Mouse (Mus musculus) embryo, embryonic 11.5 days (tissue): ENCODE results near the gene Acadvl.
"Not testable (repeated sequence)": the region's sequence is repeated elsewhere in the genome, so short reads cannot be mapped to it uniquely, and the experiment has no call there.

Source experiments
- DNase-seq: peaks from one replicate; pipeline ENCODE4 v3.0.0-alpha.2; 2012; ENCODE audit warnings: low read depth, low spot score

Acadvl gene

GRCm38 (mm10) chr11:70027397-70027796 is 12.2 kb upstream of the Acadvl start:
- DNase-seq, result no peak

- DNase-seq, result no peak
Observed at GRCm38 (mm10) chr11:70026689-70027088, 11.5 kb upstream of the Acadvl start.

- DNase-seq, result no peak
Observed at GRCm38 (mm10) chr11:70024151-70024514, 8.9 kb upstream of the Acadvl start.

GRCm38 (mm10) chr11:70023481-70024150 is 8.4 kb upstream of the Acadvl start:
- DNase-seq, result no peak

- DNase-seq, result peak; percentile 97
Observed at GRCm38 (mm10) chr11:70021264-70022132, 6.3 kb upstream of the Acadvl start.

- no peak for DNase-seq
Observed at GRCm38 (mm10) chr11:70020731-70021263, 5.6 kb upstream of the Acadvl start.

GRCm38 (mm10) chr11:70020022-70020631 is 4.9 kb upstream of the Acadvl start:
- DNase-seq, result no peak

GRCm38 (mm10) chr11:70019495-70020021 is 4.3 kb upstream of the Acadvl start:
- no peak for DNase-seq

- no peak for DNase-seq
Observed at GRCm38 (mm10) chr11:70018131-70018990, 3.1 kb upstream of the Acadvl start.

GRCm38 (mm10) chr11:70017199-70017767 is 2.1 kb upstream of the Acadvl start:
- DNase-seq, result no peak

GRCm38 (mm10) chr11:70016669-70017068 is 1.5 kb upstream of the Acadvl start, which contains the start of gene Dlg4:
Gene Dlg4, plus strand, starts transcription at chr11:70016942.
- no peak for DNase-seq

GRCm38 (mm10) chr11:70016177-70016576 is 966 bp upstream of the Acadvl start:
- DNase-seq, result not testable (repeated sequence)

GRCm38 (mm10) chr11:70015677-70016076 is 466 bp upstream of the Acadvl start:
- no peak for DNase-seq

- DNase-seq, result no peak
Observed at GRCm38 (mm10) chr11:70014051-70014450, 1.2 kb downstream of the Acadvl start.

GRCm38 (mm10) chr11:70013408-70013807 is 1.8 kb downstream of the Acadvl start:
- DNase-seq, result no peak

- DNase-seq, result no peak
Observed at GRCm38 (mm10) chr11:70012931-70013330, 2.3 kb downstream of the Acadvl start.

GRCm38 (mm10) chr11:70010961-70011360 is 4.2 kb downstream of the Acadvl start:
- DNase-seq, result no peak

- DNase-seq, result no peak
Observed at GRCm38 (mm10) chr11:70010548-70010947, 4.7 kb downstream of the Acadvl start.

- no peak for DNase-seq
Observed at GRCm38 (mm10) chr11:70010033-70010432, 5.2 kb downstream of the Acadvl start.

GRCm38 (mm10) chr11:70005521-70005920 is 9.7 kb downstream of the Acadvl start:
- DNase-seq, result no peak

GRCm38 (mm10) chr11:70002471-70002870 is 12.7 kb downstream of the Acadvl start:
- DNase-seq, result no peak
